Mouse (Mus musculus) spleen, adult 10 weeks (tissue): ENCODE data around the gene Card19. TPM values are rescaled to one million over a fixed set of nuclear protein-coding genes. Genes with fewer than 3 reads are reported as not detected.

Experiments
- polyA plus RNA-seq: library from polyadenylated mRNA; stranded (reverse); fragments of 350-450 nt; fragmentation: Illumina TruSeq; extraction: RNeasy Lipid Tissue Mini Kit (QIAGEN cat#74804); gene quantifications from one replicate; pipeline ENCODE4 v1.2.3, GENCODE M21; 2015; ENCODE audit warnings: low replicate concordance; ENCODE audit not compliant: insufficient read depth

Card19 gene
- polyA plus RNA-seq, result 9.3 TPM

GRCm38 (mm10) chr13:49215504-49216219 is at the start of gene Card19:
Gene Card19 (minus strand): TSS chr13:49216037.

GRCm38 (mm10) chr13:49248467-49248862 is 32.6 kb upstream of the Card19 start, which contains the start of gene Susd3:
Gene Susd3 (minus strand): TSS chr13:49248706.

GRCm38 (mm10) chr13:49187288-49188218 is 28.3 kb downstream of the Card19 start, which contains the start of gene Ninj1:
Gene Ninj1 (plus strand): TSS chr13:49187485.

Other genes with a start within 250 kb of the Card19 start
- gene Fam120a, start 248.0 kb downstream of the Card19 start, polyA plus RNA-seq, result 96.6 TPM
- gene Wnk2, start 68.0 kb downstream of the Card19 start, polyA plus RNA-seq, result 0.12 TPM
- gene Ninj1, start 28.6 kb downstream of the Card19 start, polyA plus RNA-seq, result 18.8 TPM
- 8.5 TPM for gene Susd3, start 32.7 kb upstream of the Card19 start, polyA plus RNA-seq
- gene Fgd3, start 104.3 kb upstream of the Card19 start, polyA plus RNA-seq, result 40.0 TPM
- 22.9 TPM for gene Bicd2, start 125.5 kb upstream of the Card19 start, polyA plus RNA-seq
- gene Ippk, start 205.2 kb upstream of the Card19 start, polyA plus RNA-seq, result 8.5 TPM